Comparison of ENCODE assay signal across 8 mouse cellular contexts in the genomic region with DNA sequence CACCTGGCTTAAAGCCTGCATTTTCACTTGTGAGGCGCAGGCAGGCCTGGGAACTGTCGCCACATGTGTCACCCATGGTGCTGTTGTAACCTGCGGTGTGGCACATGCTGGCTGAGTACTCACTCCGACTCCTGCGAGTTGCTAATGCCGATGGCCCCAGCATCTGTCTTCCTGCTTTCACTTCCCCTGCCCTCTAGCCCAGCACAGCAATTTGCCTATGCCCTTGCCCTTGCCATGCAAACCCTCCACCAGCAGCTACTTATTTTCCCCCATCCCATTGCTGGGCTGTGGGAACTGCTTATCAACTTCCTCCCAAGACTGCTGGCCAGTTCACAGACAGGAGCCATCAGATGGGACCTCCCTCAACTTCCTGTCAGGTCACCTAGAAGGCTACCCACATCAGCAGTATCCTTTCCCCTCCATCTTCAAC. TPM values are rescaled to one million over a fixed set of nuclear protein-coding genes. Genes with fewer than 3 reads are reported as not detected.
DNase-seq lines count a peak whose midpoint lies in the region; ATAC-seq and TF ChIP-seq lines count a peak whose summit lies in the region.
"Had no signal": no experiment of that assay in that cellular context is flagged by ENCODE, and none has a peak within 500 bp of the region (broad histone marks: within the 10 kb centered on the region; RNA-seq: fewer than 3 reads in every experiment).

No protein-coding gene starts in this region.

- no peak overlapping the region for H3K4me2 ChIP-seq in heart, embryonic 15.5 days
- H3K4me2 ChIP-seq in intestine, postnatal 0 days (replicated peaks; ENCODE audit: low read depth): no peak overlapping the region
- H3K4me2 ChIP-seq: lung, embryonic 14.5 days had no signal

- H3K9me3 ChIP-seq in heart, embryonic 15.5 days (replicated peaks): no peaks in the 10 kb centered on the region
- no peaks in the 10 kb centered on the region for H3K9me3 ChIP-seq in megakaryocyte, embryonic 14.5 days
- H3K9me3 ChIP-seq in intestine, postnatal 0 days (ENCODE audit: control insufficient read depth): no peaks in the 10 kb centered on the region

- DNase-seq in 416B (ENCODE audit: low read depth): peak; percentile 95
- peak; percentile 34 to 39 for DNase-seq in CD8-positive naive resting alpha-beta T cell, adult 2 months (ENCODE audit: low read depth in 2 of 2, low spot score in 2 of 2)
- DNase-seq in embryo, embryonic 10 days (ENCODE audit: low spot score): no peak
- no peak for DNase-seq in gastrocnemius, postnatal 10 days
- DNase-seq: lung, embryonic 14.5 days had no signal

- no peaks in the 10 kb centered on the region for H3K27me3 ChIP-seq in heart, embryonic 15.5 days
- no peaks in the 10 kb centered on the region for H3K27me3 ChIP-seq in megakaryocyte, embryonic 14.5 days (replicated peaks)
- H3K27me3 ChIP-seq in intestine, postnatal 0 days (replicated peaks; ENCODE audit: control insufficient read depth, insufficient read depth, low read length): no peaks in the 10 kb centered on the region

- H3K4me3 ChIP-seq in heart, embryonic 15.5 days: no peak overlapping the region
- peak overlapping the region; percentile 88 for H3K4me3 ChIP-seq in megakaryocyte, embryonic 14.5 days (replicated peaks)
- no peak overlapping the region for H3K4me3 ChIP-seq in intestine, postnatal 0 days (ENCODE audit: low read depth, low read length)

- H3K9ac ChIP-seq in heart, embryonic 15.5 days: no peak overlapping the region
- no peak overlapping the region for H3K9ac ChIP-seq in intestine, postnatal 0 days (ENCODE audit: low read depth, low read length)
- H3K9ac ChIP-seq: lung, embryonic 14.5 days had no signal

- 76% methylated on average over 6 of the region's 6 CpGs for WGBS in heart, embryonic 15.5 days
- 76% methylated on average over 6 of the region's 6 CpGs for WGBS in intestine, postnatal 0 days

- no peaks in the 10 kb centered on the region for H3K36me3 ChIP-seq in heart, embryonic 15.5 days
- H3K36me3 ChIP-seq in megakaryocyte, embryonic 14.5 days (replicated peaks; ENCODE audit: low read length): peaks cover 24% of the 10 kb centered on the region
- peaks cover 3% of the 10 kb centered on the region for H3K36me3 ChIP-seq in intestine, postnatal 0 days (ENCODE audit: control insufficient read depth, insufficient read depth)

- H3K4me1 ChIP-seq in heart, embryonic 15.5 days (replicated peaks): peaks cover 60% of the 10 kb centered on the region
- H3K4me1 ChIP-seq in megakaryocyte, embryonic 14.5 days: peaks cover 82% of the 10 kb centered on the region
- peaks cover 21% of the 10 kb centered on the region for H3K4me1 ChIP-seq in intestine, postnatal 0 days (replicated peaks; ENCODE audit: control insufficient read depth, insufficient read depth, low read length)

- H3K27ac ChIP-seq in heart, embryonic 15.5 days: peak overlapping the region; percentile 63; the same call in 1 of the 2 replicates
- no peak overlapping the region for H3K27ac ChIP-seq in intestine, postnatal 0 days (ENCODE audit: low read depth, low read length)

- TF ChIP-seq CTCF in intestine, postnatal 0 days (IDR thresholded peaks at IDR 0.05; ENCODE audit: low read depth): no peak

- ATAC-seq in heart, embryonic 15.5 days (replicated peaks; ENCODE audit: insufficient number of reproducible peaks, insufficient read depth, low FRiP score, low read depth): no peak
- ATAC-seq in intestine, postnatal 0 days: no peak

RNA-seq across cellular contexts. Expression of a gene that starts 21.8 kb away (rescaled TPM):
- polyA plus RNA-seq in heart, embryonic 15.5 days (2015; fragmentation: Nextera tagmentation; extraction: Ambion mirVana): 36.1 and 40.6 TPM in 2 replicates
- 126 and 233 TPM in 2 replicates for polyA plus RNA-seq in megakaryocyte, embryonic 14.5 days (2012; ENCODE audit: insufficient read depth, low replicate concordance)
- 28.7 TPM in 2 replicates for polyA plus RNA-seq in intestine, postnatal 0 days (2015; fragmentation: Nextera tagmentation; extraction: Ambion mirVana)
- 10 to 100 TPM; 12.4 to 13.5 TPM for total RNA-seq in gastrocnemius, postnatal 10 days (2021)

RNA-seq across cellular contexts. Expression of a gene that starts 22.1 kb away (rescaled TPM):
- polyA plus RNA-seq in heart, embryonic 15.5 days (2015; fragmentation: Nextera tagmentation; extraction: Ambion mirVana): 85.4 and 92.2 TPM in 2 replicates
- 73.7 and 169 TPM in 2 replicates for polyA plus RNA-seq in megakaryocyte, embryonic 14.5 days (2012; ENCODE audit: insufficient read depth, low replicate concordance)
- 98.4 and 100 TPM in 2 replicates for polyA plus RNA-seq in intestine, postnatal 0 days (2015; fragmentation: Nextera tagmentation; extraction: Ambion mirVana)
- 10 to 100 TPM; 39.7 to 40.1 TPM for total RNA-seq in gastrocnemius, postnatal 10 days (2021)

RNA-seq across cellular contexts. Expression of a gene that starts 29.2 kb away (rescaled TPM):
- polyA plus RNA-seq in heart, embryonic 15.5 days (2015; fragmentation: Nextera tagmentation; extraction: Ambion mirVana): 22.7 and 33.4 TPM in 2 replicates
- polyA plus RNA-seq in megakaryocyte, embryonic 14.5 days (2012; ENCODE audit: insufficient read depth, low replicate concordance): 33.2 and 44.6 TPM in 2 replicates
- polyA plus RNA-seq in intestine, postnatal 0 days (2015; fragmentation: Nextera tagmentation; extraction: Ambion mirVana): 11.5 and 17.8 TPM in 2 replicates
- 10 to 100 TPM; 14.2 to 39.1 TPM for total RNA-seq in gastrocnemius, postnatal 10 days (2021)

Comparison
In these comparisons a context has a peak if more than half of its experiments do, and no peak if none do; other contexts are left out.
1. DNase-seq: peak in 416B (single experiment) and CD8-positive naive resting alpha-beta T cell, adult 2 months (2 of 2); none in embryo, embryonic 10 days (single experiment) and gastrocnemius, postnatal 10 days (single experiment).